Mouse (Mus musculus) CH12.LX (cell line): ENCODE results near the gene Fahd2a. TPM values are rescaled to one million over a fixed set of nuclear protein-coding genes. Genes with fewer than 3 reads are reported as not detected.

Experiments used
- DNase-seq: peaks from one replicate; pipeline ENCODE4 v3.0.0-alpha.2; 2013; ENCODE audit errors: extremely low read depth
- H3K27ac ChIP-seq: 2 replicates; pipeline ENCODE4 v1.5.1; 2012; ENCODE audit warnings: low read depth, mild to moderate bottlenecking, control low read depth, moderate library complexity; ENCODE audit not compliant: insufficient read depth
- H3K27me3 ChIP-seq: replicated peaks from 2 replicates; pipeline ENCODE3; 2012; ENCODE audit warnings: inconsistent platforms
- H3K36me3 ChIP-seq, 2 experiments: replicated peaks in 1 of 2; 2 replicates each; pipeline versions ENCODE3 to v1.6.1; 2012; ENCODE audit warnings: inconsistent platforms in 1 of 2, low read length in 1 of 2, mild to moderate bottlenecking in 1 of 2, mixed read lengths in 1 of 2, moderate library complexity in 1 of 2; ENCODE audit not compliant: control insufficient read depth in 1 of 2, insufficient read depth in 1 of 2
- H3K4me1 ChIP-seq, 2 experiments: 2 replicates each; pipeline ENCODE4 v1.6.1; 2012; ENCODE audit warnings: inconsistent platforms in 1 of 2, moderate library complexity in 1 of 2; ENCODE audit not compliant: insufficient read depth in 2 of 2, control insufficient read depth in 1 of 2
- H3K4me2 ChIP-seq: 2 replicates; pipeline ENCODE4 v1.6.1; 2012; ENCODE audit warnings: low read depth, mild to moderate bottlenecking, control low read depth; ENCODE audit not compliant: poor library complexity, insufficient read depth, severe bottlenecking
- H3K4me3 ChIP-seq, 3 experiments: fragments of 150-350 bp in 1 of 3; sonication (generic) in 1 of 3; replicated peaks in 1 of 3; 2 replicates each; pipeline versions ENCODE3 to v1.5.1; 2011 to 2012; ENCODE audit warnings: low read depth in 2 of 3, low read length in 2 of 3, mild to moderate bottlenecking in 2 of 3, moderate library complexity in 2 of 3, control low read depth in 1 of 3, improper control_type of control experiment in 1 of 3, inconsistent platforms in 1 of 3, mixed read lengths in 1 of 3; ENCODE audit not compliant: poor library complexity in 1 of 3
- H3K79me2 ChIP-seq: replicated peaks from 2 replicates; pipeline ENCODE4 v1.6.1; 2012; ENCODE audit warnings: mild to moderate bottlenecking, moderate library complexity; ENCODE audit not compliant: control insufficient read depth, poor library complexity, insufficient read depth, severe bottlenecking; ENCODE audit errors: extremely low read depth
- H3K9ac ChIP-seq: 2 replicates; pipeline ENCODE4 v1.6.1; 2012; ENCODE audit warnings: low read depth, mild to moderate bottlenecking, control low read depth, moderate library complexity; ENCODE audit not compliant: insufficient read depth
- H3K9me3 ChIP-seq: replicated peaks from 2 replicates; pipeline ENCODE3; 2012; ENCODE audit warnings: low read length, inconsistent platforms, mixed read lengths
- BHLHE40 ChIP-seq: IDR thresholded peaks from 2 replicates; pipeline ENCODE4 v1.6.1; 2011; ENCODE audit warnings: mild to moderate bottlenecking, low read depth, low read length, improper control_type of control experiment
- CHD1 ChIP-seq: IDR thresholded peaks from 2 replicates; pipeline ENCODE4 v1.6.1; 2012; ENCODE audit warnings: low read depth, low read length, improper control_type of control experiment, inconsistent platforms
- CHD2 ChIP-seq: IDR thresholded peaks from 2 replicates; pipeline ENCODE4 v1.6.1; 2011; ENCODE audit warnings: low read length, improper control_type of control experiment
- CTCF ChIP-seq, 2 experiments: IDR thresholded peaks in 1 of 2; conservative IDR thresholded peaks in 1 of 2; 2 replicates each; pipeline ENCODE4 v1.5.1; 2011 to 2012; ENCODE audit warnings: low read depth in 2 of 2, low read length in 2 of 2, improper control_type of control experiment in 1 of 2, inconsistent platforms in 1 of 2, mild to moderate bottlenecking in 1 of 2, moderate library complexity in 1 of 2
- E2F4 ChIP-seq: IDR thresholded peaks from 2 replicates; pipeline ENCODE4 v1.6.1; 2011; ENCODE audit warnings: low read depth, low read length, improper control_type of control experiment; ENCODE audit not compliant: insufficient replicate concordance
- ELF1 ChIP-seq: IDR thresholded peaks from 2 replicates; pipeline ENCODE4 v1.6.1; 2014; ENCODE audit warnings: low read depth, mild to moderate bottlenecking, inconsistent platforms, low read length, improper control_type of control experiment
- EP300 ChIP-seq: IDR thresholded peaks from 2 replicates; pipeline ENCODE4 v1.6.1; 2011; ENCODE audit warnings: low read length, improper control_type of control experiment
- ETS1 ChIP-seq: conservative IDR thresholded peaks from 2 replicates; pipeline ENCODE4 v1.6.1; 2012; ENCODE audit warnings: low read depth, mild to moderate bottlenecking, inconsistent platforms, low read length, improper control_type of control experiment, moderate library complexity
- GABPA ChIP-seq: IDR thresholded peaks from 2 replicates; pipeline ENCODE4 v1.6.1; 2012; ENCODE audit warnings: low read depth, low read length, improper control_type of control experiment, inconsistent platforms; ENCODE audit not compliant: insufficient replicate concordance
- HCFC1 ChIP-seq: IDR thresholded peaks from 2 replicates; pipeline ENCODE4 v1.6.1; 2012; ENCODE audit warnings: low read depth, mild to moderate bottlenecking, inconsistent platforms, low read length, improper control_type of control experiment
- IRF4 ChIP-seq: IDR thresholded peaks from 2 replicates; pipeline ENCODE4 v1.6.1; 2014; ENCODE audit warnings: low read depth, mild to moderate bottlenecking, inconsistent platforms, low read length, improper control_type of control experiment
- JUN ChIP-seq: IDR thresholded peaks from 2 replicates; pipeline ENCODE4 v1.6.1; 2011; ENCODE audit warnings: low read depth, mild to moderate bottlenecking, low read length, improper control_type of control experiment, moderate library complexity; ENCODE audit not compliant: insufficient read depth
- JUND ChIP-seq: conservative IDR thresholded peaks from 2 replicates; pipeline ENCODE4 v1.6.1; 2011; ENCODE audit warnings: low read depth, low read length, improper control_type of control experiment
- KAT2A ChIP-seq: IDR thresholded peaks from 2 replicates; pipeline ENCODE4 v1.6.1; 2012; ENCODE audit warnings: low read length, improper control_type of control experiment, inconsistent platforms; ENCODE audit not compliant: insufficient replicate concordance
- MAFK ChIP-seq: IDR thresholded peaks from 2 replicates; pipeline ENCODE4 v1.6.1; 2011; ENCODE audit warnings: low read length, improper control_type of control experiment; ENCODE audit not compliant: insufficient replicate concordance
- MAX ChIP-seq: IDR thresholded peaks from 2 replicates; pipeline ENCODE4 v1.6.1; 2011; ENCODE audit warnings: low read length, improper control_type of control experiment
- MAZ ChIP-seq: IDR thresholded peaks from 2 replicates; pipeline ENCODE4 v1.6.1; 2012; ENCODE audit warnings: low read depth, mild to moderate bottlenecking, inconsistent platforms, low read length, improper control_type of control experiment, moderate library complexity
- MEF2A ChIP-seq: IDR thresholded peaks from 2 replicates; pipeline ENCODE4 v1.6.1; 2014; ENCODE audit warnings: low read depth, mild to moderate bottlenecking, inconsistent platforms, low read length, improper control_type of control experiment, borderline replicate concordance
- MXI1 ChIP-seq: IDR thresholded peaks from 2 replicates; pipeline ENCODE4 v1.6.1; 2011; ENCODE audit warnings: mild to moderate bottlenecking, low read depth, low read length, improper control_type of control experiment
- MYC ChIP-seq: IDR thresholded peaks from 2 replicates; pipeline ENCODE4 v1.6.1; 2011; ENCODE audit warnings: low read depth, mild to moderate bottlenecking, improper control_type of control experiment, low read length
- NELFE ChIP-seq: IDR thresholded peaks from 2 replicates; pipeline ENCODE4 v1.6.1; 2011; ENCODE audit warnings: low read depth, low read length, improper control_type of control experiment
- NRF1 ChIP-seq: IDR thresholded peaks from 2 replicates; pipeline ENCODE4 v1.6.1; 2014; ENCODE audit warnings: low read depth, mild to moderate bottlenecking, inconsistent platforms, low read length, improper control_type of control experiment, moderate library complexity
- PAX5 ChIP-seq: IDR thresholded peaks from 2 replicates; pipeline ENCODE4 v1.6.1; 2012; ENCODE audit warnings: low read length, inconsistent platforms, mixed read lengths
- POLR2A ChIP-seq: IDR thresholded peaks from 2 replicates; pipeline ENCODE4 v1.6.1; 2011; ENCODE audit warnings: low read depth, mild to moderate bottlenecking, improper control_type of control experiment, low read length
- POLR2AphosphoS2 ChIP-seq: IDR thresholded peaks from 2 replicates; pipeline ENCODE4 v1.6.1; 2011; ENCODE audit warnings: low read depth, low read length, improper control_type of control experiment
- RAD21 ChIP-seq: IDR thresholded peaks from 2 replicates; pipeline ENCODE4 v1.6.1; 2011; ENCODE audit warnings: low read depth, mild to moderate bottlenecking, low read length, improper control_type of control experiment, moderate library complexity
- RCOR1 ChIP-seq: conservative IDR thresholded peaks from 2 replicates; pipeline ENCODE4 v1.6.1; 2012; ENCODE audit warnings: low read depth, mild to moderate bottlenecking, inconsistent platforms, low read length, improper control_type of control experiment
- SIN3A ChIP-seq: IDR thresholded peaks from 2 replicates; pipeline ENCODE4 v1.6.1; 2012; ENCODE audit warnings: low read length, improper control_type of control experiment, inconsistent platforms
- SMC3 ChIP-seq: IDR thresholded peaks from 2 replicates; pipeline ENCODE4 v1.6.1; 2011; ENCODE audit warnings: low read depth, low read length, improper control_type of control experiment
- TBP ChIP-seq: conservative IDR thresholded peaks from 2 replicates; pipeline ENCODE4 v1.6.1; 2011; ENCODE audit warnings: low read depth, low read length, improper control_type of control experiment
- TCF12 ChIP-seq: IDR thresholded peaks from 2 replicates; pipeline ENCODE4 v1.6.1; 2014; ENCODE audit warnings: low read depth, mild to moderate bottlenecking, inconsistent platforms, low read length, improper control_type of control experiment
- UBTF ChIP-seq: IDR thresholded peaks from 2 replicates; pipeline ENCODE4 v1.6.1; 2012; ENCODE audit warnings: low read depth, mild to moderate bottlenecking, inconsistent platforms, low read length, improper control_type of control experiment, moderate library complexity
- USF1 ChIP-seq: IDR thresholded peaks from 2 replicates; pipeline ENCODE4 v1.6.1; 2014; ENCODE audit warnings: low read depth, mild to moderate bottlenecking, inconsistent platforms, low read length, improper control_type of control experiment
- USF2 ChIP-seq: conservative IDR thresholded peaks from 2 replicates; pipeline ENCODE4 v1.6.1; 2011; ENCODE audit warnings: low read depth, low read length, improper control_type of control experiment
- ZC3H11A ChIP-seq: IDR thresholded peaks from 2 replicates; pipeline ENCODE4 v1.6.1; 2012; ENCODE audit warnings: low read depth, mild to moderate bottlenecking, inconsistent platforms, low read length, improper control_type of control experiment
- ZKSCAN1 ChIP-seq: IDR thresholded peaks from 2 replicates; pipeline ENCODE4 v1.6.1; 2012; ENCODE audit warnings: low read depth, inconsistent platforms, low read length, improper control_type of control experiment, borderline replicate concordance
- ZMIZ1 ChIP-seq: IDR thresholded peaks from 2 replicates; pipeline ENCODE4 v1.6.1; 2012; ENCODE audit warnings: low read depth, mild to moderate bottlenecking, inconsistent platforms, low read length, improper control_type of control experiment
- ZNF384 ChIP-seq: IDR thresholded peaks from 2 replicates; pipeline ENCODE4 v1.6.1; 2012; ENCODE audit warnings: low read depth, low read length, improper control_type of control experiment, inconsistent platforms
- dilution Hi-C: fragments of 300-500 bp; cut with MboI; formaldehyde crosslinking; loops from 2 replicates; pipeline ENCODE4 v1.14.3; 2020; ENCODE audit warnings: low sequenced_read_pairs; ENCODE audit not compliant: extremely low pct_unique_long_range_greater_than_20kb, extremely low pct_ligation_motif_present
- in situ Hi-C: fragments of 300-500 bp; cut with MboI; formaldehyde crosslinking; loops from 3 replicates; pipeline ENCODE4 v1.14.3; 2019; ENCODE audit warnings: low sequenced_read_pairs, low pct_ligation_motif_present, low pct_unique_long_range_greater_than_20kb, mixed read lengths
- polyA plus RNA-seq: library from polyadenylated mRNA; unstranded; fragments of >175 nt; gene quantifications from 2 replicates; pipeline ENCODE4 v1.2.1, GENCODE M21; 2012; ENCODE audit warnings: low read depth; ENCODE audit not compliant: insufficient read length
- total RNA-seq, 2 experiments: library from RNA; depleted of rRNA; stranded (reverse); fragments of 300-350 nt in 1 of 2; fragments of >200 nt in 1 of 2; gene quantifications; 2 replicates each; pipeline ENCODE4 v1.2.3; 2012 to 2014

Fahd2a gene
- total and polyA plus RNA-seq, 3 experiments, result 4.5 to 9.9 (median 6.6) TPM

DNA sequence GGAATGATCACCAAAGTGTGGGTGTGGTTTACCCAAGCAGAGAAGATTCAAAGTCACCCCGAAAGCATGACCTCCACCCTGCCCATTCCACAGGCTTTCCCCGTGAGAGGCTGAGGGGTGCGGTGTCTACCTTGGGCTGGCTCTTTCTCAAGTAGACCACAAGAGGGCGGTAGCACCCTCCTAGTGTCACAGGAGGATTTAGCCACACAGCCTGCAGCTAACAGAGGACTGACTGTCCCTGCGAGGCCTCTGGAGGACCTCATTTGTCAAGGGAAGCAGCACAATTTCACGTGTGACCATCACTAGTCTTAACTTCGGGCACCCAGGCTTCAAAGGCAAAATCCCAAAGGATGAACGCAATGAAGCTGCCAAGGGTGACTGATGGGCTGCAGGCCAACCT lies 17.9 kb upstream of the Fahd2a start:
- in situ Hi-C loops (loop anchor here (5.0 kb wide), 1 partner anchor 35 kb away; no protein-coding TSS in a partner anchor), dilution Hi-C loops (no loop called here)
- H3K79me2 ChIP-seq, result no peaks in the 10 kb centered on the region
- H3K4me3 ChIP-seq, result no peak overlapping the region
- no peaks in the 10 kb centered on the region for H3K36me3 ChIP-seq
- peak overlapping the region; percentile 44; the same call in 1 of the 2 replicates for H3K4me2 ChIP-seq
- peak; percentile 72 for DNase-seq
- H3K9ac ChIP-seq, result no peak overlapping the region
- H3K27me3 ChIP-seq, result peaks cover 84% of the 10 kb centered on the region
- H3K27ac ChIP-seq, result no peak overlapping the region
- no peaks in the 10 kb centered on the region for H3K9me3 ChIP-seq
- peaks cover 5 to 23% of the 10 kb centered on the region in 2 experiments for H3K4me1 ChIP-seq
- TF ChIP-seq CTCF (conservative IDR thresholded peaks at IDR 0.05 in 1 of 2, IDR thresholded peaks at IDR 0.05 in 1 of 2; ENCODE audit: low read depth in 2 of 2, low read length in 2 of 2), result peak; percentile 81 to 93
- no peak for TF ChIP-seq HCFC1
- no peak for TF ChIP-seq IRF4
- TF ChIP-seq MAZ, result no peak
- TF ChIP-seq E2F4, result no peak
- TF ChIP-seq BHLHE40, result no peak
- TF ChIP-seq ETS1, result no peak
- TF ChIP-seq SIN3A, result 0 out of 2 replicates have a peak, but pooled peaks have one; percentile 32
- no peak for TF ChIP-seq CHD1
- TF ChIP-seq CHD2, result no peak
- no peak for TF ChIP-seq USF1
- TF ChIP-seq MXI1, result no peak
- no peak for TF ChIP-seq USF2
- TF ChIP-seq ZKSCAN1, result no peak
- TF ChIP-seq MAX, result no peak; the same call in 1 of the 2 replicates
- TF ChIP-seq RAD21, result peak; percentile 88
- no peak for TF ChIP-seq ZC3H11A
- TF ChIP-seq ZMIZ1, result no peak
- no peak for TF ChIP-seq POLR2A
- TF ChIP-seq MYC, result no peak
- 0 out of 2 replicates have a peak, but pooled peaks have one; percentile 30 for TF ChIP-seq NELFE
- TF ChIP-seq JUND, result no peak
- TF ChIP-seq POLR2AphosphoS2, result no peak
- TF ChIP-seq ZNF384, result no peak
- no peak for TF ChIP-seq UBTF
- no peak for TF ChIP-seq GABPA
- 0 out of 2 replicates have a peak, but pooled peaks have one; percentile 13 for TF ChIP-seq TCF12
- TF ChIP-seq TBP, result no peak
- TF ChIP-seq SMC3, result peak; percentile 85
- no peak for TF ChIP-seq NRF1
- TF ChIP-seq PAX5, result no peak
- TF ChIP-seq EP300, result no peak
- 0 out of 2 replicates have a peak, but pooled peaks have one; percentile 23 for TF ChIP-seq MEF2A
- TF ChIP-seq MAFK, result no peak
- no peak for TF ChIP-seq JUN
- no peak for TF ChIP-seq KAT2A
- no peak for TF ChIP-seq ELF1
- TF ChIP-seq RCOR1, result no peak
